Mouse (Mus musculus): ENCODE results near the gene Ssxb8.
A peak's percentile ranks its signal among the peaks of the same experiment; 100 is the strongest.
"Not testable (repeated sequence)": the region's sequence is repeated elsewhere in the genome, so short reads cannot be mapped to it uniquely, and the experiment has no call there.

The Ssxb8 gene

DNA sequence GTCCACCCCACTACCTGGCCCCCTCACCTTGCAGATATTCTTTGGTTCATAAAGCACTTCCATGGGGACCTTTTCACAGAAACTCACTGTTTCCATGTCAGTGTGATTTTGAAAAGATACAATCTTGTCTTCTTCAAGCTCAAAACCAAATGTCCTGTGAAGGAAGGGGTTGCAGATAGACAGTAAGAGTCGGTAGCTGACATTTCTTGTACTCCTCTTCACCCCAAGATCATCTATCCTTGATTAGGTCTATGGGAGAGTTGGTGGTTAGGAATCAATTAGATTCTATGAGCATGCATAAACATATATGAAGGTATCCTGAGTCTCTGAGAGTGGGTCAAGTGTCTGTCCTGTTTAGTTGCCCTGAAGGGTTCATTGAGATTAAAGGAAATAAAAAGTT is at the start of gene Ssxb8:
Gene Ssxb8 (minus strand): TSS at position 101 of the 400 bp plus-strand sequence.
- DNase-seq: not testable (repeated sequence)

DNA sequence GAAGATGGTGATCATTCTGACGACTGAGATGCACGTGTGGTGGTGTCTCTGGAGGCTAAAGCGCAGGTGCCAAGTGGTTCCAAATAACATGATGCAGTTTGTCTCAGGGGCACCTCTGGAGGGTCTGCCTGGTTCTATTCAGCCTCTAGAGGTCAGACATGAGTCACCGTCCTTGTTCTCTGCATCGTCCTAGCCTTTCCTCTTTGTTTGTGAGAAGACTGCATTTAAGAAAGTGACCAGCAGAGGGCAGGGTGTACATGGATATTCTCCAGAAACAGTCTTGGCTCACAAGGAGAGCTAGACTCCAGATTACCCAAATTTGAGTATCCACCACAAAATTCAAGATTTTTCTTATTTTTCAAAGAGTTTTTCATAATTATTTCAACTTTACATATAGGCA is 42.3 kb upstream of the Ssxb8 start:
- DNase-seq: peak; percentile 24

DNA sequence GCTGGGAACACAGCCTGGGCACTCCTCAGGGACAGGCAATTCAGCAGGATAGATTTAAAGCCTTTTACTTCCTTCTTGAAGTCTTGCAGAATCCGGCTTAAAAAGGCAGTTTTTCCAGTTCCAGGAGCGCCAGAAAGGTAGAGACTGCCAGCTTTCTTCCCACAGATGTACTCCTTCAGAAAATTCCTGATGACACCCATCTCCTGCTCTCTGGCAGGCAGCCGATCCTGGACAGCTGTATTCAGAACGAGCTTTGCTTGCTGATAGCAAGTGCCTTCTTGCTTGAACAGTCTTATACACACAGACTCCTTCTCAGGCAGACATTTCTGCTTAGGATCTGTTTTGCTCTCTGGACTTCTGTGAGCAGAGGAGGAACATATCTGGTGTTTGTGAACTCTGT is 27.6 kb downstream of the Ssxb8 start:
- no peak for DNase-seq
